Mouse (Mus musculus) cerebellum, postnatal 10 days (tissue): Measurements from ENCODE around the gene Igsf21.

Experiments used
- DNase-seq, 2 experiments: peaks; one replicate each; pipeline ENCODE4 v3.0.0; 2021; ENCODE audit warnings: mixed read lengths in 2 of 2

The Igsf21 gene

DNA sequence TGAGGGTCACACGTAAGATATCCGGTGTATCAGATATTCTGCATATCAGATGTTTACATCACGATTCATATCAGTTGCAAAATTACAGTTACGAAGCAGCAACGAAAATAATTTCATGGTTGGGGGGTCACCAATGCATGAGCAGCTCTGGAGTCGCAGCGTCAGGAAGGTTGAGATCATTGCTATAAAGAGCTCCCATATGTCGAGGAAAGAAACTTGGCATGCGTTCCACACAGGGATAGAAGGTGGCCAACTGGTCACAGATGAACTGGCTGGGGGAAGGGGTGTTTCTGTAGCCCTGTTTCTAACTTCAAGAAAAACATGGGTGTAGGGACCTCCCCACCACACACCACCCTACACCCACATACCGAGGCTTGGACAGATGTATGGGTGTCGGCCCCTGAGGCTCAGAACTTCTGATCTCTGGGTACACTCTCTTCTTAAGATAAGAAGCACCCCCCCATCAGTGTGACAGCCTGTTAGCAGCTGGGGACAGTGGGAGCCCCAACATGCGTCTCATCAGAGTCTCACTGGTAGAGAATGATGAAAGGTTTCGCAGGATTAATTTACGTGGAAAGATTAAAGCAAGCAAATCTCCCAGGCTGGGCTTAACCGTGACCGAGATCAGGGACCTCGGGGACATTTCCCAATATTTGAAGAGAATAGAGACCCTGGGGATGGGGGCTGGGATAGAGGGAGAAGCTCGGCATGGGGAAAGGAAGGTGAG, 54.1 kb downstream of the Igsf21 start:
- DNase-seq = peak; percentile 94 to 96

DNA sequence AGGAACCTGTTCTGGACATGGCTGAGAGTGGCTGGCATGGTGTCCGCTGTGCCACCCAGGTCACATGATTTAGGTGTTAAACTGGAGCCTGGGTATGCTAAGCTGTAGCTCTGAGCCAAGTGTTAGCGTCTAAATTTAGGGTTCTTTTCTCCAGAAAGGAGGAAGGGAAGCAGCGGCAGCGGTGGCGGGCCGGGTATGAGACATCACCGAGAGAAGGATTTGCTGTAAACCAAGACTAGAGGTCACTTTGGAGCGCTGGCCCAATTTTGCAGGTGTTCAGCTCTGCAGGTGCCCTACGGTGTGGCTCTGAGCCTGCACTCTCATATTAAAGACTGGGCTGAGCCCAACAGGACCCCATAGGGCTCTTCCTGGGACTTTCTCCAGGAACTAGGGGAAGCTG, 57.0 kb downstream of the Igsf21 start:
- peak; percentile 59 to 65 for DNase-seq

DNA sequence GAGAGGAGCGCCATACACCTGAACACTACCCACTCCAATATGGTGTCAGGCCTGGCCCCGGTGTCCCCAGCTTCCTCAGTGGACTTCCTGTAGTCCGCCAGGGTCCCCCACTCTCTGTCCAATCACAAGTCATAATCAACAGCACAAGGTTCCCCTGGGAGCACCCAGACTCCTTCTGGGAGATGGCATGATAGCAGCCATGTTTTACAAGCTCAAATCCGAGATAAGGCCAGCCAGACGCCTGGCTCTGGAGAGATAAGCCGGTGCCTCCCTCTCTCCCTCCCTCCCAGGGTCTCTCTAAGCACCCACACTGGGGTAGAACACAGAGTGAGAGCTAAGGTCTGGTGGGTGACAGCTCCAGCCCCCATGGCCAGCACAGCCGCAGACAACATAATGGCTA, 58.0 kb downstream of the Igsf21 start:
- DNase-seq = no peak

DNA sequence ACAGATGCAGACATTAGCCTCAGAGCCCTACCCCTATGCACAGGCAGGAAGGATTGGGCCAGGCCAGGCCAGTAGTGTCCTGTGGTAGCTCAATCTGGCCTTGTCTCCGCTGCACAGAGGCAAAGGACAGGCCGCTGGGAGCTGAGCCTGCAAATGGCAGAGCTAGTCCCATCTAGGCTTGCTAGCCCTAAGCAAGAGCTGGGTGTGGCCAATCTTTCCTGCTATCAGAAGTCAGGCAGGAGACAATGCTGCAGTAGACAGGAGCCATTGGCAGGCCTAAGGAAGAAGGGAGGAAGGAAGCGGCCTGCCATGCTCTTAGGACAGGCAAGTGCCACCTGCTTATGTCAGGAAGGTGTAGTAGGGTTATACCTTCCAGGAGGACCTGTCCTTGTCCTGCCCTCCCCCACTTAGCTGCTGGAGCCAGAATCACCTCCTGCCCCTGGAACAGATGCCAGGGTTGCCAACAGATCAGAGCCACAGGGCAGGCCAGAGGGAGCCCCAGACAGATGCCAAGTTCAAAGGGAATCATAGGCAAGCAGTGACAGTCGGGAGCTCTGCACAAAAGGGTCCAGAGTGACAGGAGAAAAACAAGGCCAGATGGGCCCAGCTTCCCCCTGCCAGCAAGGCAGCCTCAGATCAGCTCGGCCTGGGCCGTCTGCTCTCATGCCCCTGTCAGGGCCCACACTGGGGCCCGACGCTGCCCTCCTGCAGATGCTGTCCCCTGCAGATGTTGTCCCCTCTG, 59.0 kb downstream of the Igsf21 start:
- peak; percentile 81 to 87 for DNase-seq

DNA sequence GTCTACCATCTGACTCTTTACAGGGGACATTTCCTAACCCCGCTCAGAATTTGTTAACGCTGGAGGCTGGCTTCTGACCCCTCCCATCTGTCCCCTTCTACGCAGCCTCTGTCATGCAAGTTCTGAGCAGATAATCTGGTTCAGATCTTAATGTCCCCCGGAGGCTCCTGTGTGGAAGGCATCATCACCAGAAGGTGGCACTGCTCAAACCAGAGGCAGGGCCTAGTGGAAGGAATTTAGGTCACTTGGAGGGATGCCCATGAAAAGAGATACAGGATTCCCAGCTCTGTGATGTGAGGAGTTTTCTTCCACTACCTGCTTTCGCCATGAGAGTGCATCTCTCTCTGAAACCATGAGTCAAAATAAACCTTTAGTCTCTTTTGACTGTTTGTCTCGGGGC, 67.0 kb downstream of the Igsf21 start:
- peak; percentile 70 to 78 for DNase-seq

DNA sequence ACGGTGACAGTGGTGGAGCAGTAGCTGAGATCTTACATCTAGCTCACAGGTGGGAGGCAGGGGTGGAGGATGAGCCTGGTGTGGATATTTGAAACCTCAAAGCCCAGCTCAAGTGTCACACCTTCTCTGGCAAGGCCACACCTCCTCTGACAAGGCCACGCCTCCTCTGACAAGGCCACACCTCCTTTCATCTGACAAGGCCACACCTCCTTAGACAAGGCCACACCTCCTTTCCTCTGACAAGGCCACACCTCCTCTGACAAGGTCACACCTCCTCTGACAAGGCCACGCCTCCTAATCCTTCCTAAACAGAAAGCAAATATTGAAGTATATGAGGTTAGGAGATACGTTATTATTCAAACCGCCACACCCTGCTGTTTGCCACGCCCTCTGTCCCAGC, 69.5 kb downstream of the Igsf21 start:
- no peak for DNase-seq

DNA sequence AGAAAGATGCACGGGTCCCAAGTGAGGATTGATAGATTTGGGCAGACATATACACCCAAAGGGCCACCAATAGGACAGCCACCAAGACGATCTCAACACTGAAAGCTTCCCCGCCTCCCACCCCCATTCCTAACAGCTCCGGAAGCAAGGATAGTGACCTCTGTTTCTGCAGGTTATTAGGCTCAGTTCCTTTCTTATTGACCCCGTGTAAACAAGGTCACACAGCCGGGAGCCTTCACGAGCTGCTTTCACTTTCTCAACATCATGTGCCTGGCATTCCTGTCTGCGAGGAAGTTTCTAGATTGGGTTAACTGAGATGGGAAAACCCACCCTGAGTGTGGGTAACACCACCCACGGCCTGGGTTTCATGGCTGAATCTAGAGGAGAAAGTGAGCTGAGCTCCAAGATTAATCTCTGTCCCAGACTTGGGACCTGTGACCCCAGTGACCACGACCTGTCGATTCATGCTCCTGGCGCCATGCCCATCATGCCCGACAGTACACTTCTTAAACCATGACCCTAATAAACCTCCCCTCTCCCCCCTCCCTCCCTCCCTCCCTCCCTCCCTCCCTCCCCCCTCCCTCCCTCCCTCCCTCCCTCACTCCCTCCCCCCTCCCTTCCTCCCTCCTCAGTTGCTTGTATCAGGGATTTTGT, 72.7 kb downstream of the Igsf21 start:
- no peak for DNase-seq

DNA sequence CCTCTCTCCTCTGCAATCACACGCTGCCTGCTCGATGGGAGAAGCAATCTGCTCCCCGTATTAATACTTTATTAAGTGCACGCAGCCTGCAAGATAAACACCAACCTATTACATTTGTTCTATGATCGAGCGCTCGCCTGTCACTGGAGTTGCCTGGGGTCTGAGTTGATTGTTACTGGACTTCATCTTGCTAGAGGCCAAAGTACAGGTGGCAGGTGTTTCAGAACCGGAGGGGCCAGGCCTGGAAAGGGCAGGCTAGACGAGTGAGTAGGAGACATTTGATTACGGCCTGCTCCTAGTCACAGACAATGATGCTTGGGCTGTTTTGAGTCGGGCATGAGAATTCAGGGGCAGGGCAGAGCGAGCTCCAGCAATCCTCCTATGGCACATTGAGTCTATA, 73.5 kb downstream of the Igsf21 start:
- DNase-seq = no peak

DNA sequence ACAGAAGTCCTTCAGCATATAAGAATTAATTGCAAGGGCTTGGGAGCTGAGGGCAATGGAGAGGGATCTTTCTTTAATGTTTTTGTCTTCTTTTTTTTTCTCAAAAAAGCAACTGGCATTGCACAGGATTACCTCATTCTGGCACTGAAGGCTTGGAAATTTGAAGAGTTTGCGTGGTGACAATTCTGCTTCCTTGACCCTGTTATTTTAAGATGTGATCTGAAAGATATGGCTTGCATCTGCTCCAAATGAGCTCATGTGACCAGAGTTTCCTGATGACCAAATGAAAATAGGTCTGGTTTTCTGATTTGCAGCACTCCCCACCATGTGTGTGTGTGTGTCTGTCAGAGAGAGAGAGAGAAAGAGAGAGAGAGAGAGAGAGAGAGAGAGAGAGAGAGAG, 74.7 kb downstream of the Igsf21 start:
- DNase-seq = no peak

DNA sequence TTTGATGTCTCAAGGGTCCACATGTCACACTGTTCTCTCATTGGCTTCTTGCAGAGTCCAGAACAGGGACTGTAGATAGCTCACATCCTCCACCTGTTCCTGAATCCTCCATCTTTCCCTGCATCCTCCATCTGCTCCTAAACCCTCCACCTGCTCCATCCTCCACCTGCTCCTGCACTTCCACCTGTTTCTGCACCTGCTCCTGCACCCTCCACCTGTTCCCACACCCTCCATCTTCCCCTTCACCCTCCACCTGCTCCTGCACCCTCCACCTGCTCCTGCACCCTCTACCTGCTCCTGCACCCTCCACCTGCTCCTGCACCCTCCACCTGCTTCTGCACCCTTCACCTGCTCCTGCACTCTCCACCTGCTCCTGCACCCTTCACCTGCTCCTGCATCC, 75.4 kb downstream of the Igsf21 start:
- DNase-seq = no peak

DNA sequence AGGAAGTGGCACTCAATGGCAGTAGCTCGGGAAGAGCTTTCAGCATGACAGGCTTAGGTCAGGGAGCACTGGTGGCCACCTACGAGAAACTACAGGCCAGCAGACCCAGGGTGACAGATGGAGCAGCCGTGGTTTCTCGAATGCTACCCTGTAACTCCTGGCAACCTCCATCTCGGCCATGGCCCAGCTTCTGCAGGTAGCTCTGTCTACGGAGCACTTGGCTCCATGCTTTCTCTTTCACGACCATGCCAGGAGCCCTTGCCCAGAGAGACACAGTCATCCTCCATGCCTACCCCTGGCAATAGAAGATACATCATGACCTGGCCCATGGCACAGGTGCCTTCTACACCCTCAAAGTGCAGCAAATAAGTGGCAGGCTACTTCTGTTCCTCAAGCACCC, 80.7 kb downstream of the Igsf21 start:
- peak; percentile 82 to 87 for DNase-seq

DNA sequence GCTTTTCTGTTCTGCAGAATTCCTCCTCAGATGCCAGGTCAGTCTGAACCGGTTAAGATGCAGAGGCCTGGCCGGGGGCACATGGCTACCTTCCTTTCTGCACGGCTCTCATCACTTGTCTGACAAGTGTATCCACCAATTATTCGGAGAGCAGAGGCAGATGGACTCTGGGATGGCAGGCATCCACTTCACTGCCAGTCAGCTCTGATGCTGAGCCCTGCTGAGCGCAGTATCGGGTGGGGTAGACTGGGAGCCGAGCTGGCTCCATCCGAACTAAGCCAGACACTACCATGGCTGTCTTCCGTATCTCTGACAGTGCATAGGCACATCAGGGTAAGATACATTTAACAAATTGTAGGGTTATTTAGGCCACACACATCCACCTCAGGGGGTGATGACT, 81.9 kb downstream of the Igsf21 start:
- DNase-seq = peak; percentile 71 to 79

DNA sequence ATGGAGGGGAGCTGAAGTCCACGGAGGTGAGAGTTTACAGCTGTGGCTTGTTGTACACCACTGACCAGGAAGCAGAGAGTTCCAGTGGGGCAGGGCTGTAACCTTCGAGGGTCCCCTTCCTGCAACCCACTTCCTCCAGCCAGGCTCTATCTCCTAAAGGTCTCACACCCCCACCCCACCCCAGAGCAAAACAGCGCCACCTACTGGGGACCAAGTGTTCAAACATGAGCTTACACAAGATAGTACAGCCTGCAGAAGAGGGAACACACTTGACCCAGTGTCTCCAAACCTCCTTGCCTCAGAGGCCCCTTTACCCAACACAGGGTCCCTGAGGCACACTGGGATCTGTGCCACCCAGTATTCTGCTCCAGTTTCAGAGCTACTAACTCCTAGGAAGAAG, 87.0 kb downstream of the Igsf21 start:
- DNase-seq = peak; percentile 52 to 71

DNA sequence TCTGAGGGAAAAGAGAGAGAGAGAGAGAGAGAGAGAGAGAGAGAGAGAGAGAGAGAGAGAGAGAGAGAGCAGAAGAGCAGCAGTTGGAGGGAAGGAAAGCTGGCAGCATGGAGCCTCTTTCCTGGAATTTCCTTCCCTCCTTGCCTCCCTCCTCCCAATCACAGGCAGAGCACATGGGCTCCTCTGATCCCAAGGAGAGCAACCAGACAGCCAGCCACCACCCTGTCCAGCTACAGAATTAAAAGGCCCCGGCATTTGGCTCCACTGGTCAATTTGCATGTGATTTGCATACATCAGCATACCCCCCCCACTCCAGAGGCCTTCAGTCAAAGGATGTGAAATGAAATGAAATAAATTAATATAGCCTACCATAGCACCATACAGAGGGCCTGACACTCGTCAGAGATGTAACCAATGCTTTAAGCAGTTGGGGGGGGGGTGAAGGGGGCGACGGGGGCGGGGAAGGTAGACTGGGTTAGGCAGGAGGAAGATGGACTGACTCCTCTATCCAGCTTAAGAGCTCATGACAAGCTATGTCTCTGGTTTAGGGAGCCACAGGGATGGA, 91.6 kb downstream of the Igsf21 start:
- peak; percentile 62 to 71 for DNase-seq

DNA sequence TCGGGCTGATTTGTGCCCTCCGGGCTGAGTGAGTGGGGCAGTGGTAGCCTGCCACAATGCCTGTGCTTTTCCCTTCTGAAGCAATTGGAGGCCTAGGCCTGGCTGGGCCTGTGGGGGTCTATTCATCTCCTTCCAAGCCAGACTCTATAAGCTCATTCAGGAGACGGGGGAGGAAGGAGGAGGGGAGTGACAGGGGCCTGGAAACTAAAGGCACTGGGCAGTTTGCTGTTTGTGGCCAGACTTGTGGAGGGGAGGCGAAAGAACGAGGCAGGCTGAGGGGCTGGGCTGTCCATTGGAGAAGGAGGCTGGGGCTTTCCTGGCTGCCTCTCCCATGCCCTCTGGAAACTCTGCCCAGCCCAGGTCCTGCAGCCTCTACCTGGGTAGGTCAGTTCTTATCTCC, 92.1 kb downstream of the Igsf21 start:
- DNase-seq = peak; percentile 58 to 67

DNA sequence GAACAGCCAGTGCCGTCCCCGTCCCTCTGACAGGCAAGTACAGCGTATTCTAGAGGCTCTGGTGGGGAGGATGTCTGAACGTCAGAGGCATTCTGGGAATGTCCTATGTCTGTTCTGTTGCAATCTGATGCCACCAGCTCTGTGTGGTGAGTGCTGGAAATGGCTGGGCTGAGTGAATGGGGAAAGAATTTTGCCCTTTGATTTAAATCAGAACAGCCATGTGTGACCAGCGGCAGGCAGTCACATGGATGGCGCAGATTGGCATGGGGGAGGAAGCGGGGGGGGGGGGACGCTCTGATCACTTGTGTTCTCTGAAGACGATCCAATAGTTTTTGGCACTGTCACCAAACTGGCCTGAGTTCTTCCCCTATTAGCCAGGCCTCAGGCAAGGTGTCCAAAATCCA, 92.9 kb downstream of the Igsf21 start:
- DNase-seq = peak; percentile 84 to 85

DNA sequence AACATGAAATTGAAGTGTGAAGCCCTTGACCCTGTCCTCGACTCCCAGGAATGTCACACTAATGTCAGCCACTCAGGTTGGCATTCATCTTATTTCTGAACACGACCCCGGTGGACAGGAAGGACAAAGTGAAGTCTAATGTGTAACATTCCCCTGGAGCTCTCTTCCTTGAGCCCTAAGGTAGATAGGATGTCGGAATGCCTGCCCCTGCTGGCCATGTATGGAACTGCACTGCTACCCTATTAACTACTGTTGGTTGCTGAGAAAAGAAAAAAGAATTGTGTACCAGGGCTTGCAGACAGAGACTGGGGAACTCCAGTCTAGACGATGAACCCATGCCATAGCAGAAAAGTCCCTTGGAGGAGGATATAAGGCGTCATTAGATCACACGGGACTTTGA, 93.5 kb downstream of the Igsf21 start:
- peak; percentile 83 to 86 for DNase-seq

DNA sequence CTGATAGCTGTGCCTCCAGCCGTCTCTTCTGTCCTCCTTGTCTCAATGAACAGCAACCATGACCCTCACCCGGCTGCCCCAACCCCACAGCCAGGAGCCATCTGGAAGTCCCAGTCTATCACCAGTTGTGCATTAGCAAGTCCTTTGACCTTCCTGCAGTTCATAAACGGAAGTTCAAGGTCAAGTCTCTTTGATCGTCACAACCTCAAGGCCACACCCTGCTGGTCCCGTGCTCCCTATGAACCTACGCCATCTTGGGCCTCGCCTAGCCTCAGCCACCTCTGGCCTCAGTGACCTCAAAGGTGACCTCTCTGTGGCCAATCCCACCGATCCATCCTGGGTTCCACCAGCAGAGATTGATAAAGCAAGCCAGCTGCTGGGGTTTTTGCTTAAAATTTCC, 96.9 kb downstream of the Igsf21 start:
- no peak for DNase-seq

DNA sequence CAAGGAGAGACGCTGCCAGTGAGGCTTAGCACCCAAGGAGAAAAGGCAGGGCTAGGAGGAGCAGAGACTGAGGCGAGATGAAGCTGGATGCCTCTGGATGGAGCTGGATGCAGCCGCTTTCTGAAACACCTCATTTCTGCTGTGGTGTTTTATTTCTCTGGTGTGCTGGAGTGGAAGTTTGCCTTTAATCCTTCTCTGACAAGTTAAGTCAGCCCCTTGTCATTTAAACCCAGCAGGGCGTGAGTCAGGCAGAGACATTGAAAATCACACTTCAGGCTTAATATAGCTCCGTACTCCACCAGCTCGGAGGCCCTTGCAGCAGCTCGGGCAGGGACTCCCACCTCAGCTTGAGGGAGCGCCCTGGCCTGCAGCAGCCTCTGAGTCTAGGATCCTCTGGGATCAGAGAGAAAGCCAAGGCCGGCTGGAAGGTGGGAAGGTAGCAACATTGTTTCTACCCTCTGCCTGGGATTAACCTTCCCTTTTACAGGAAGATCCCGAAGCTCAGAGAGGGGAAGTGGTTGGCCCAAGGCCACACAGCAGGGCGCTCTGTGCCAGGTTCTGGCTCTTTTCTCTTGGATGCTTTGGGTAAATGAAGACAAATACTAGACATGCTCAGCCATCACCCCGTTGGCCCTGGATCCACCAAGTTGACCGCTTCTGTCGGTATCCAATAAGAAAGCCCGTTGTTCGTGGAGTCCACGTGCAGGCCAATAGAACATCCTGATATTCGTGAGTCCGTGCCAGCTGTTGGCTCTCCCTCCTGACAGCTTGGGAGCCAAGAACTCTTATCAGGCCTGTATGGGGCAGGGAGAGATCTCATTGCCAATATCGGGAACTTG, 98.5 kb downstream of the Igsf21 start:
- DNase-seq = peak; percentile 88

DNA sequence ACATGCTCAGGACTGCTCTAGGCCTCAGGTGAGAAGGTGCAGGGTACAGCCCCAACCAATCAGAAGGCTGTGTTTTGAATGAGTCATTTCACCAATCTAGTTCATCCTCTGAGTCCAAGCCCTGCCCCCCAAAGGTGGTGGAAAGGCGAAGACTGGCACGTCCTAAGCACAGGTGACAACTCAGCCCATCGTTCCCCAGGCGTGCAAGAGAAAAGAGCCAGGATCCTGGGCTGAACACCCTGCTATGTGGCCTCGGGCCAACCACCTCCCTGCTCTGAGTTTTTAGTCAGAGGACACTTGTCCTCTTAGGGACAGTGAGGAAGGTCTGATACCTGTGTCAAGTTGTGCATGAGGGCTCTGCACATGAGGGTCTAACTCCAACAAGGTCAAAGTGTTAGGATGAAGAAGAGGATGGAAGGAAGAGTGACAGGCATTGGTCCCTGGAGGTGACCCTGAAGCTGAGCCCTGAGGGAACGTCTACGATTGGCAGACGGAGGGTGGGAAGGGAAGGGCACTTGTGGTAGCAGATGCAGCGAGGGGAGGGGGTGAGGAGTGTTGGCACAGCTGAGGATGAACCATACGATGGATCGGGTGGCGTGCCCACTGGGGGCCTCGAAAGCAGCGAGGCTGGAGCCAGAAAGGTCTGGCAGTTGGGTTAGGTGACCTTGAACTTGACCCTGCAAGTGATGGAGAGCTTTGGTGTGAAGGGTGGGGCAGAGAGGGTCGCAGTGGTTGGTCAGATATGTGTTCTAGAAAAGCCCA, 99.3 kb downstream of the Igsf21 start:
- peak; percentile 90 to 94 for DNase-seq

DNA sequence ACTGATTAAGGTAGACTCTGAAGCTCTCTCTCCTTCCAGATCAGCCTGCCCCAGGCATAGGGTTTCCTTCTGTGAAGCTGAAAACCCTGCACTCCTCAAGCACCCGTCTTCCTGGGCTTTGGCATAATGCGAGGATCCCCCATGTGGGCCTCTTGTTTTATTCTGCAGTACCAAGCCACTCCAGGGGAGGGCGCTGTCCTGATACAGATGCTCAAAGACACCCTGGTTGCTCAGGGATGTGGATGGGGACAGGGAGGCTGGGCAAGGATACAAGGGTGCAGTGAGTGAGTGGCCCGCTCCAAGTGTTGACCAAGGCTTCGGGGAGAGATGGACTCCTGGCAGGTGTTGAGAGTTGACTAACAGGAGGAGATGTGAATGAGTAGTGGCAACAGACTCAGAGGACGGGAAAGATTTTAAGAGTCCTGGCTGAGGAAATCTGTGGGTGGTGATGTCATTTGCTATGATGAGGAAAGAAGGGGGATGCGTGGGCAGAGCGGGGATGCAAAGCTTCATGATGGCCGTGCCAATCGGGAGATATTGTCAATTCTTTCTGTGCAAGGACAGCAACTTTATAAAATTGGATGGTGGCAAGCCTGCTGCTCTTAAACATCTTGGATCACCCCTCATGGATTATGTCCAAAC, 102.6 kb downstream of the Igsf21 start:
- DNase-seq = peak in 1 of 2 experiments; percentile 60
